Mouse (Mus musculus): ENCODE results near the gene Ammecr1.

The Ammecr1 gene

GRCm38 (mm10) chrX:142966008-142966966 is at the start of gene Ammecr1:
Gene Ammecr1, minus strand, starts transcription at chrX:142966728.
- no peak for TF ChIP-seq CTCF (conservative IDR thresholded peaks at IDR 0.05; ENCODE audit: low read length)
- TF ChIP-seq POU5F1 (IDR thresholded peaks at IDR 0.05; ENCODE audit: borderline replicate concordance, low read length), result no peak
- no peak for TF ChIP-seq NANOG (IDR thresholded peaks at IDR 0.05; ENCODE audit: borderline replicate concordance, low read length)
- Histone ChIP-seq H3K4me3 (replicated peaks; ENCODE audit: low read length) (peak within 1 kb of the TSS; percentile 85), H3K4me1 (replicated peaks; ENCODE audit: low read depth, low read length) (no peaks in the 10 kb centered on the region; the same call in 1 of the 2 replicates), H3K36me3 (ENCODE audit: insufficient read depth, low read length) (no peaks in the 10 kb centered on the region), H3K27me3 (ENCODE audit: insufficient read depth, low read length) (no peaks in the 10 kb centered on the region), H3K9me3 (ENCODE audit: low read length) (no peaks in the 10 kb centered on the region)

GRCm38 (mm10) chrX:143014118-143014517 is 47.6 kb upstream of the Ammecr1 start:
- Histone ChIP-seq H3K36me3 (ENCODE audit: insufficient read depth, low read length) (no peaks in the 10 kb centered on the region), H3K27me3 (ENCODE audit: insufficient read depth, low read length) (no peaks in the 10 kb centered on the region), H3K4me1 (replicated peaks; ENCODE audit: low read depth, low read length) (no peaks in the 10 kb centered on the region), H3K4me3 (replicated peaks; ENCODE audit: low read length) (no peak overlapping the region), H3K9me3 (ENCODE audit: low read length) (no peaks in the 10 kb centered on the region)
- TF ChIP-seq NANOG (IDR thresholded peaks at IDR 0.05; ENCODE audit: borderline replicate concordance, low read length), result no peak
- no peak for TF ChIP-seq POU5F1 (IDR thresholded peaks at IDR 0.05; ENCODE audit: borderline replicate concordance, low read length)
- no peak for TF ChIP-seq CTCF (conservative IDR thresholded peaks at IDR 0.05; ENCODE audit: low read length)

- Histone ChIP-seq H3K9me3 (ENCODE audit: low read length) (no peaks in the 10 kb centered on the region), H3K4me3 (replicated peaks; ENCODE audit: low read length) (no peak overlapping the region), H3K4me1 (replicated peaks; ENCODE audit: low read depth, low read length) (no peaks in the 10 kb centered on the region), H3K36me3 (ENCODE audit: insufficient read depth, low read length) (no peaks in the 10 kb centered on the region), H3K27me3 (ENCODE audit: insufficient read depth, low read length) (no peaks in the 10 kb centered on the region)
- no peak for TF ChIP-seq POU5F1 (IDR thresholded peaks at IDR 0.05; ENCODE audit: borderline replicate concordance, low read length)
- no peak for TF ChIP-seq NANOG (IDR thresholded peaks at IDR 0.05; ENCODE audit: borderline replicate concordance, low read length)
- TF ChIP-seq CTCF (conservative IDR thresholded peaks at IDR 0.05; ENCODE audit: low read length), result no peak
These were observed 45.8 kb upstream of the Ammecr1 start for GRCm38 (mm10) chrX:143012334-143012733.

- H3K4me3 ChIP-seq (replicated peaks; ENCODE audit: low read length), result no peak overlapping the region
- no peaks in the 10 kb centered on the region for H3K36me3 ChIP-seq (ENCODE audit: insufficient read depth, low read length)
- no peaks in the 10 kb centered on the region for H3K27me3 ChIP-seq (ENCODE audit: insufficient read depth, low read length)
- H3K4me1 ChIP-seq (replicated peaks; ENCODE audit: low read depth, low read length), result no peaks in the 10 kb centered on the region
- H3K9me3 ChIP-seq (ENCODE audit: low read length), result no peaks in the 10 kb centered on the region
- TF ChIP-seq CTCF (conservative IDR thresholded peaks at IDR 0.05; ENCODE audit: low read length), result no peak
- no peak for TF ChIP-seq NANOG (IDR thresholded peaks at IDR 0.05; ENCODE audit: borderline replicate concordance, low read length)
- no peak for TF ChIP-seq POU5F1 (IDR thresholded peaks at IDR 0.05; ENCODE audit: borderline replicate concordance, low read length)
These were observed 45.3 kb upstream of the Ammecr1 start for GRCm38 (mm10) chrX:143011865-143012264.

GRCm38 (mm10) chrX:143004131-143004846 is 37.8 kb upstream of the Ammecr1 start:
- Histone ChIP-seq H3K27me3 (ENCODE audit: insufficient read depth, low read length) (no peaks in the 10 kb centered on the region), H3K36me3 (ENCODE audit: insufficient read depth, low read length) (no peaks in the 10 kb centered on the region), H3K9me3 (ENCODE audit: low read length) (no peaks in the 10 kb centered on the region), H3K4me1 (replicated peaks; ENCODE audit: low read depth, low read length) (no peaks in the 10 kb centered on the region), H3K4me3 (replicated peaks; ENCODE audit: low read length) (no peak overlapping the region)
- no peak for TF ChIP-seq POU5F1 (IDR thresholded peaks at IDR 0.05; ENCODE audit: borderline replicate concordance, low read length)
- no peak for TF ChIP-seq NANOG (IDR thresholded peaks at IDR 0.05; ENCODE audit: borderline replicate concordance, low read length)
- no peak for TF ChIP-seq CTCF (conservative IDR thresholded peaks at IDR 0.05; ENCODE audit: low read length)

- Histone ChIP-seq H3K27me3 (ENCODE audit: insufficient read depth, low read length) (no peaks in the 10 kb centered on the region), H3K9me3 (ENCODE audit: low read length) (no peaks in the 10 kb centered on the region), H3K36me3 (ENCODE audit: insufficient read depth, low read length) (no peaks in the 10 kb centered on the region), H3K4me1 (replicated peaks; ENCODE audit: low read depth, low read length) (no peaks in the 10 kb centered on the region), H3K4me3 (replicated peaks; ENCODE audit: low read length) (no peak overlapping the region)
- TF ChIP-seq POU5F1 (IDR thresholded peaks at IDR 0.05; ENCODE audit: borderline replicate concordance, low read length), result no peak
- no peak for TF ChIP-seq CTCF (conservative IDR thresholded peaks at IDR 0.05; ENCODE audit: low read length)
- no peak for TF ChIP-seq NANOG (IDR thresholded peaks at IDR 0.05; ENCODE audit: borderline replicate concordance, low read length)
These were observed 30.7 kb upstream of the Ammecr1 start for GRCm38 (mm10) chrX:142997214-142997613.

GRCm38 (mm10) chrX:142994514-142994913 is 28.0 kb upstream of the Ammecr1 start:
- TF ChIP-seq POU5F1 (IDR thresholded peaks at IDR 0.05; ENCODE audit: borderline replicate concordance, low read length) (no peak), CTCF (conservative IDR thresholded peaks at IDR 0.05; ENCODE audit: low read length) (no peak), NANOG (IDR thresholded peaks at IDR 0.05; ENCODE audit: borderline replicate concordance, low read length) (no peak)

GRCm38 (mm10) chrX:142984170-142984569 is 17.6 kb upstream of the Ammecr1 start:
- Histone ChIP-seq H3K4me1 (replicated peaks; ENCODE audit: low read depth, low read length) (no peaks in the 10 kb centered on the region), H3K27me3 (ENCODE audit: insufficient read depth, low read length) (no peaks in the 10 kb centered on the region), H3K9me3 (ENCODE audit: low read length) (no peaks in the 10 kb centered on the region), H3K4me3 (replicated peaks; ENCODE audit: low read length) (no peak overlapping the region), H3K36me3 (ENCODE audit: insufficient read depth, low read length) (no peaks in the 10 kb centered on the region)
- TF ChIP-seq CTCF (conservative IDR thresholded peaks at IDR 0.05; ENCODE audit: low read length) (no peak), POU5F1 (IDR thresholded peaks at IDR 0.05; ENCODE audit: borderline replicate concordance, low read length) (no peak), NANOG (IDR thresholded peaks at IDR 0.05; ENCODE audit: borderline replicate concordance, low read length) (no peak)

More at GRCm38 (mm10) chrX:142994514-142994913, 28.0 kb upstream of the Ammecr1 start:
- Histone ChIP-seq H3K9me3 (ENCODE audit: low read length) (no peaks in the 10 kb centered on the region), H3K27me3 (ENCODE audit: insufficient read depth, low read length) (no peaks in the 10 kb centered on the region), H3K36me3 (ENCODE audit: insufficient read depth, low read length) (no peaks in the 10 kb centered on the region), H3K4me1 (replicated peaks; ENCODE audit: low read depth, low read length) (no peaks in the 10 kb centered on the region), H3K4me3 (replicated peaks; ENCODE audit: low read length) (no peak overlapping the region)

Data from E14TG2a.4 (cell line).